Mouse (Mus musculus) myocyte (in vitro differentiated cells): ENCODE results near the gene Zfyve26.

Experiments
- CEBPB ChIP-seq: IDR thresholded peaks from 2 replicates; pipeline ENCODE4 v1.6.1; 2011; ENCODE audit warnings: mild to moderate bottlenecking, moderate library complexity; ENCODE audit not compliant: poor library complexity, insufficient read depth, severe bottlenecking
- MAX ChIP-seq: IDR thresholded peaks from one replicate; pipeline ENCODE4 v1.6.1; 2011; ENCODE audit warnings: low read depth, mild to moderate bottlenecking, control low read depth
- MYOD1 ChIP-seq, 3 experiments: IDR thresholded peaks; one replicate each; pipeline ENCODE4 v1.6.1; 2011; ENCODE audit warnings: control low read depth in 2 of 3, low read depth in 2 of 3, mild to moderate bottlenecking in 2 of 3, moderate library complexity in 1 of 3; ENCODE audit not compliant: insufficient read length in 2 of 3, control insufficient read depth in 1 of 3
- POLR2A ChIP-seq: IDR thresholded peaks from one replicate; pipeline ENCODE4 v1.6.1; 2011; ENCODE audit warnings: low read depth, mild to moderate bottlenecking, control low read depth, moderate library complexity; ENCODE audit not compliant: insufficient read length
- USF1 ChIP-seq: IDR thresholded peaks from one replicate; pipeline ENCODE4 v1.6.1; 2011; ENCODE audit warnings: low read depth, mild to moderate bottlenecking, control low read depth, moderate library complexity

- TF ChIP-seq POLR2A (no peak), MAX (no peak), USF1 (peak; percentile 18), MYOD1 (IDR thresholded peaks at IDR 0.05; ENCODE audit: control insufficient read depth in 1 of 3, insufficient read length in 2 of 3, low read depth in 2 of 3) (no peak), CEBPB (no peak)
These were observed 105.0 kb downstream of the Zfyve26 start for GRCm38 (mm10) chr12:79190931-79191673.
